Mouse (Mus musculus): ENCODE measurements around the gene Rps6ka4. TPM values are rescaled to one million over a fixed set of nuclear protein-coding genes. Genes with fewer than 3 reads are reported as not detected.
A peak's percentile ranks its signal among the peaks of the same experiment; 100 is the strongest.

The Rps6ka4 gene
- polyA plus RNA-seq, 2 experiments from 2014 or later: 6.2 to 9.2 TPM

GRCm38 (mm10) chr19:6851497-6851896 is 11.1 kb upstream of the Rps6ka4 start:
- ATAC-seq: no peak

GRCm38 (mm10) chr19:6849506-6850068 is 9.2 kb upstream of the Rps6ka4 start:
- no peak for ATAC-seq

DNA sequence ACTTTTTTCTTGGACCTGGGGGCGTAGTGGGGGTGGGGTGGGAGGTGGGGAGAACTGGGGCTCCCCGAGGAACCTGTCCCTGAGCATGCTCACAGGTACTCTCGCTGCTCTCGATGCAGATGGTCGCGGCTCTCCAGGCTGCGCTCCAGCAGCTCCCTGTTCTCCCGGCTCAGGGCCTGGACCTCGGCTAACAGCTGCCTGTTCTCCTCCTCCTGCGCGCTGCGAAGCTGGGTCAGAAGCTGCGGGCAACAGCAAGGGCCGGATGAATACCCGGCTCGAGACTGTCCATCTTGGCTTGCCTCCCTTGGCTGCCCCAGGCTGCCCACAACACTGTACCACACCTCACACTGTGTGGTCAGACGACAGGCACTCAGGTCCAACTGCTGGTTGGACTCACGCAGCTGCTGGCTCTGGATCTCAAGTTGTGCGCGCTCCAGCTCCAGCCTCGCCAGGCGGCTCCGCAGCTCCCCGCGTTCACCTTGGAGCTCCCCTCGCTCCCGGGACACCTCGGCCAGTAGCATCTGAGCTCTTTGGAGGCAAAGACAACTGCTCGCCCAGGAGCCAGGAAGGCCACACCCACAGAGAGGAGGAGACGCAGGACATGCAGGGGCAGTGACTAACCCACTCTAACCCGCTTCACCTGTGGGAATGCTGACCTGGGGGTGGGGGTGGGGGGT is 7.5 kb upstream of the Rps6ka4 start:
- no peak for ATAC-seq

DNA sequence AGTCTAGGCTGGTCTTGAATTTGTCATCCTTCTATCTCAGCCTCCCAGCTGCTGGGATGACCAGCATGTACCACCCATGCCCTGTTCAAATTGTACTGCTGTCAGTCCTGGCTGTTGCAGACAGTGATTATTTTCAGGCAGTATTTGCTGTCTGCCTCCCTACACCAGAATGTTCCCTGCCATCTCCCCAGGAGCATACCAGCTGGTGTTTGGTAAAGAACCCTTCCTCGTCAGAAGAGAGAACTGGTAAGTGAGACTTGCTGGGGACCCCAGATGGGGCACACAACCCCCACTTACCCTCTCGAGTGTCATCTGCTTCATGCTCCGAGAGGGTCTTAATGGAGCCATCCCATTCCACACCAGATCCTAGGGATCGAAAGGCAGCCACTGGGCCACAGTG is 5.6 kb upstream of the Rps6ka4 start:
- ATAC-seq: no peak

DNA sequence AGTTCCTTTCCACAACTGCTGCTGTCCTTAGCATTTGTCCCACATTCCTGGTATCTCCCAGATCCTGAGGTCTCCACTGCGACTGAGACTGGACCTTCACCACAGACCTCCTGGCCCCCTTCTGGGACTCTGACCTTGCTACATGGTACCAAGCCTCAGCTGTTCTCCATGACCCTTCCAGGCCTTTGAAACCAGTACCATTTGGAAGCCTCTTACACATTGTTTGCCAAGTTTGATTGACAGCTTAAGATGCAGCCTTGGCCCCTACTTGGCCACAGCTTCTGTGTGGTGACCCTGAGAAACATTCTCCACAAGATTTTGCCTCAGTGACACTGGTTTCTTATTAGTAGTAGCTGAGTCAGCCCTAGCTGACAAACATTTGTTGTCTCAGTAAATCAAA is 1.9 kb upstream of the Rps6ka4 start:
- no peak for ATAC-seq

DNA sequence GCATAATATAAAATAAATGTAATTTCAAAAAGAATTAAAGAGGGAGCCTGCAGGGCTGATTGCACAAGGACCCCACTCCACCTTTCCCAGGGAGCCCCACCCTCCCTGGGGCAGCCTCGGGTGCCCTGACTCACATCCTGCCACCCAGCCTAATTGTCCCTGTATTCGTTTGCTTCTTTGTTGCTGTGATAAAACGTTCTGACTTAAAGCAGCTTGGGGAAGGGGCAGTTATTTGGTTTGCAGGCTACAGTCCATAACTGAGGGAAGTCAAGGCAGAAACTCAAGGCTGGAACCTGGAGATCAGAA is 809 bp upstream of the Rps6ka4 start:
- ATAC-seq: peak; percentile 48

- ATAC-seq: no peak
These were observed 591 bp downstream of the Rps6ka4 start for GRCm38 (mm10) chr19:6839615-6840474.

DNA sequence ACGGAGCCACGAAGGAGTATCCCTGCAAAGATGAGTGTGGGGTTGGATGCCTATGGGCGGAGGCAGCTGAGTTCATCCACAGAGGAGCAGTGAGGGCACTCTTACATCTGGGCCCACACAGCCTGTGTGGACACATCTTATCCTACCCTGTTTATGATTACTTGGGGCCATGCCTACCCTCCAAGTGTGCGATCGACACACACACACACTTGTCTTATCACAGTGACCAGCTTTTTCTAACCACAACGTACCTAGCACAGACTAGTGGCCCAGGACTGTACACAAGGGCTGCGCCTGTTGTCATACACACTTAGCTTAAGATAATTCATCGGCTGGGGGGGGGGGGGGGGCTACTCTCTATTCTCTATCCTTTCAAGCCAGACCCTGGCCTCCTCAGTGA is 8.1 kb downstream of the Rps6ka4 start:
- ATAC-seq: no peak

- ATAC-seq: no peak
These were observed 9.1 kb downstream of the Rps6ka4 start for GRCm38 (mm10) chr19:6831331-6831730.

GRCm38 (mm10) chr19:6830556-6831316 is 9.7 kb downstream of the Rps6ka4 start:
- no peak for ATAC-seq

- ATAC-seq: no peak
These were observed 10.4 kb downstream of the Rps6ka4 start for GRCm38 (mm10) chr19:6829870-6830555.

DNA sequence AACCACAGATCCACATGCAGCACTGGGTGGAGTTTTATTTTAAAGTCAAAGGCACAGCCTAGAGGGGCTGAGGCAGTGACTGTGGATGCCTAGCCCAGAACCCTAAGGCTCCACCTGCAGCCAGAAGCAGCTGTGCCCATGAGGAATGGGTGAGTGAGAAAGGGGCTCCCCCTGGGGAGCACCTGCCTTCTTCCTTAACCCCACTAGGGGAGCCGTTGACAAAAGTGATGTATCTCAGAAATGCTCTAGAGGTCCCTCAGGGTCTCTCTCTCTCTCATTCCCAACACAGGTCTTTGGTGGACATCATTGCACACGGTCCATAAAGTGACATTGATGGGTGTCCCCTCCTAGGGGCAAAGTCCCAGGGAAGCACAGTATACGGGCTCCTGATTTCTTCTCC is 11.4 kb downstream of the Rps6ka4 start:
- ATAC-seq: no peak

DNA sequence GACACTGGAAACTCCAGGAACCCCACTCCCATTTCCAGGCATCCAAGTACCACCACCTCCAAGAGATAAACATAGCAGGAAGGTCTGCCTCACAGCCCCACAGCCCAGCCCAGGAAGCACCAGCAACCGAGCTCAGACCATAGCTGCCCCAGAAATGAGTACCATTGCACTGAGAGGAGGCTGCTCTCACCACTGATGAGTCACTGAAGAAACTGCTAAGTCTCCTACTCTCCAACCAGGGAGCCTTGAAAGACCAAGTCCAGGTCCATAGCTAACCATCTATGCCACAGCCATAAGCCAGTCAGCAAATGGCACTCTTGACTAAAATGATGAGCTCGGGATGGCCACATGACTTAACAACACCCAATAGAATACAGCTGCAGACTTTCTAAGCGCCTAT is 13.8 kb downstream of the Rps6ka4 start:
- ATAC-seq: no peak

DNA sequence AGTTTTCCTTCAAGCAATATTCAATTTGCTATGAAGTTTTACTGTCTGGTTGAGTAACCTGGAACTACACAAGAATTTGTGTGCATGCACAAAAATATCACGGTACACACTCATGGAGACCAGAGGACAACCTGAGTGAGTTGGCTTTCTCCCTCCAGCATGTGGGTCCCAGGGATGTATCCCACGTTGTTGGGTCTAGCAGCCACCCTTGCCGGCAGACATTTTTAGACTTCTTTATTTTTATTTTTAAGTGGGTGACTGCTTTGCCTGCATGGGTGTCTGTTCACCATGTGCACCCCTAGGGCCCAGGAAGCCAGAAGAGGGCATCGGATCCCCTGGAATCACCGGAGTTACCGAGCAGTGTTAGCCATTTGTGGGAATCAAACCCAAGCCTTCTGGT is 15.1 kb downstream of the Rps6ka4 start:
- ATAC-seq: no peak

DNA sequence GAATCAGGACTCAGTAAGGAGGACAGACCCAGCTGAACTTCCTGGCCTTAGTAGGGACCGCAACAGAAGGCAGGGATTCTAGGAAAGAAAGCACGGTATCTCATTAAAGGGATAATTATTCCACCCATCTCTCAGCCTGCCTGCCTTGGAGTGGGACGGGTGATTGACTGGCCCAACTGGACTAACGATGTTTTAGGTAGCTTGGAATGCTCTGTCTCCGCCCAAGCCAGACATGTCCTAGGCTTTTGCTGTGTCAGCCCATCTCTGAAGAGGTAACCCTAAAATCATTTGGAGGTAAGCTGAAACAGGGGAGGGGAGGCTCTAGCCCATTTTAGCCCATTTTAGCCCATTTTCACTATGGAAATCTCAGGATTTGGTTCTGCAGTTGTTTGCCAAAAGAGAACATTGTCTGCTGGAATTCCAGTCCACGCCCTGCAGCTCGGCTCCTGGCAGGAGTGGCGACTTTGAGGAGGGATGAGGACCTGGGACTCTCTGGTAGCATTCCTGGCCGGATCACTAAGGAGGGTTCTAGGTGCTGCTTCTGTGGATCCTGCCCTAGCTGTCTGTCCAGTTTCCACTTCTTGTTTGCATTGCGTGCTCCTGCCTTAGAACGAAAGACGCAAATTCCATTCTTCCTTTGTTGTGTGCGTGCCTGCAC is 19.8 kb downstream of the Rps6ka4 start:
- ATAC-seq: no peak

- ATAC-seq: no peak
These were observed 21.2 kb downstream of the Rps6ka4 start for GRCm38 (mm10) chr19:6819143-6819827.

DNA sequence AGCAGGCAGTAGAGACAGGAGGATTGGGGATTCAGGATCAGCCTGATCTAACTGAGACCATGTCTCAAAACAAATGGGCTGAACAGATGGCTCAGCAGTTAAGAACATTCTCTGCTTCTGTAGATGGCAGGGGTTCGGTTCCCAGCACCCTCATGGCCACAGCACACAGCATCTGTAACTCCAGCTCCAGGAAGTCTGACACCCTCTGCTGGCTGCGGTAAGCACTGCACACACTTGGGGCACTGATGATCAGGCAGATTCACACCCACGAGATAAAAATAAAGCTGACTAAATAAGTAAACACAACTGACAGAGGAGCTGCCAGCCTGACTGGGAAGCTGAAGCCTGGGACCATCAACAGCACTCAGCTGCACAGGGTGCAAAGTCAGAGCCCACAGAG is 25.5 kb downstream of the Rps6ka4 start:
- ATAC-seq: no peak

GRCm38 (mm10) chr19:6814366-6814765 is 26.1 kb downstream of the Rps6ka4 start:
- ATAC-seq: no peak
